Mouse (Mus musculus): ENCODE measurements around the gene Wdr82.
A peak's percentile ranks its signal among the peaks of the same experiment; 100 is the strongest.
"Not testable (repeated sequence)": the region's sequence is repeated elsewhere in the genome, so short reads cannot be mapped to it uniquely, and the experiment has no call there.

Wdr82 gene

GRCm38 (mm10) chr9:106160426-106160825 is 10.3 kb upstream of the Wdr82 start:
- no peak for DNase-seq (ENCODE audit: low read depth, low spot score)

DNA sequence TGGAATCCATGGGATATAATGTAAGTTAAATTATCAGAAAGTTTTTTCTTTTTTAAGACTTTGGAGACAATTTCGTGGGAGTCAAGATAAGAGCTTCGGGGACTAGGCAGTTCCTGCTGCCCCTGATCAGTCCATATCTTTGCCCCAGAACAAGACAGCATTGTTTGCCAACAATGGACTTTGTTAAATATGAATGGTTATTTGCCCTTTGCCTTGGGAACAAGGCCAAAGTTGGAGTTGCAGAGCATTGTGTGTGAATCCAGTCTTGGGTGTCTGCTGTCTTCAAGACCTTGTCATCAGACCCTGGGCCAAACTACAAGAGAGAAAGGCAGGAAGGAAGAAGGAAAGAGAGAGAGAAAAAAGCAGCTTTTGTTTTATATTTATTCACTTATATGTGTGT is 4.0 kb upstream of the Wdr82 start:
- no peak for DNase-seq (ENCODE audit: low read depth, low spot score)

DNA sequence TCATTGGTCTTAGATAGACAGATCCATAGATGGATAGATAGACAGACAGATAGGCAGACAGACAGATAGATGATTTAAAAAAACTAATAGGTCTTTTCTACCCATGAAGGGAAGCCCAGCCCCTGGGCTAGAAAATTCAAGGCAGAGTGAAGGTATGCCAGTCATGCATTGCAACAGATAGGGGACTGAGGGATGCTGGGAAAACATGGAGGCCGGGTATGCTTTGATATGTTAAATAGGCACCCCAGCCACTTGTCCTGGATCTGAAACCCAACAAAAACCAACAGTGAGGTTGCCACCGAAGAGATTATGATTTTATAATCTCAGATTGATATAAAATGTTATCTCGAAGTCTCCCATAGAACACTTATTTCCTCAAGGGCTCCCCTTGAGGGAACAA is 3.5 kb upstream of the Wdr82 start:
- peak; percentile 82 for DNase-seq (ENCODE audit: low read depth, low spot score)

- DNase-seq (ENCODE audit: low read depth, low spot score) = peak; percentile 81
Measured at GRCm38 (mm10) chr9:106167703-106168102, 3.0 kb upstream of the Wdr82 start.

- not testable (repeated sequence) for DNase-seq (ENCODE audit: low read depth, low spot score)
Measured at GRCm38 (mm10) chr9:106169006-106169405, 1.7 kb upstream of the Wdr82 start.

DNA sequence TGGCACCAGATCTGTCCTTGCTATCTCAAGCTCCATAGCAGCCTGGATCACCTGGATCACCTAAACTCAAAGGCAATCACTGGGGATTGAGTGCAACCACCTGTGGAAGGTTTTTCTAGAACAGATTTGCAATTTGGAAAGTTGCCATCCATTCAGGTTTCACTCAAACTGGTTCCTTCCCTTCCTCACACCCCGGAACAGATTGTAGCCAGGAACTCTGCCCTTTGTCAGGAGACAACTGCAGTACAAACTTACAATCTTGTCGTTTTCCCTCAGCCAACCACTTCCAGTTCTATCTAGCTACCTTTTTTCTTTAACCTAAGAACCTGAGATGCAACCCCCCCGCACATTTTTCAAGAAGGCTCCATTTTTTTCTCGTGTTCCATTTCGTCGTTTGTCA is 811 bp upstream of the Wdr82 start:
- DNase-seq (ENCODE audit: low read depth, low spot score) = no peak

DNA sequence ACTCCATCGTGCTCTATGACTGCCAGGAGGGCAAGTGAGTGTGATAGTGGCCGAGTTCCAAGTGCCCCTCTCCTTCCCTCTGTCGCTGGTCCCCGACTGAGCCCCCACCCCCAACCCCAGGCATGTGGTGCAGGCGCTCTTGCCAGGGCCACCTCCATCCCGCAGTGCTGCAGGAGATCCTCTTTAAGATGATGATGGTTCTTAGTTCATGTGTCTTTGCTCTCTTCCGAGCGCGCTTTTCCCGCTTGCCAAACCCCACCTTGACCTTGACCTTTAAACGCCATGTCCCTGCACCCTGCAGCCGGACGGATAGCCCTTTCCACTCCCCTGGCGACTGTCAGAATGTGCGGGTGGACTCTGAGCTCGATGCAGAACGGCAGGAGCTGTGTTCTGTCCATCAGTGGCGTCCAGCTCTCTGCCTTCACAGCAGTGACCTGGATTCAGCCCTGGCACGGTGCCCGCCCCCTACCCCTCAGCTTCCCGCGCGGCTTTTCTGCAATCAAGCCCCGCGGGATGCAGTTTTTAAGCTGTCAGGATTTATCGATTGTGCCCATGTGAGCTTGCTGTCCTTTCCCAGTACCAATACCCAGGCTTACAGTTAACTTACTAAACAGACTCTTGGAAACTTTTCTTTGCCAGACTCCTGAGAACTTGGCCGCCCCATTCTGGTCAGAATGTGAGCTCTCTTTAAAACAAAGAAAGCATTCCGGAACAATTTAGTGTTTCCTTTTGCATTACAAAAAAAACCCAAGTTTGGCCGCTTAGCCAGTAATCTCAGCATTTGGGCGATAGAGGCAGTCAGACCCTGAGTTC is 824 bp downstream of the Wdr82 start:
- DNase-seq (ENCODE audit: low read depth, low spot score) = peak; percentile 87

DNA sequence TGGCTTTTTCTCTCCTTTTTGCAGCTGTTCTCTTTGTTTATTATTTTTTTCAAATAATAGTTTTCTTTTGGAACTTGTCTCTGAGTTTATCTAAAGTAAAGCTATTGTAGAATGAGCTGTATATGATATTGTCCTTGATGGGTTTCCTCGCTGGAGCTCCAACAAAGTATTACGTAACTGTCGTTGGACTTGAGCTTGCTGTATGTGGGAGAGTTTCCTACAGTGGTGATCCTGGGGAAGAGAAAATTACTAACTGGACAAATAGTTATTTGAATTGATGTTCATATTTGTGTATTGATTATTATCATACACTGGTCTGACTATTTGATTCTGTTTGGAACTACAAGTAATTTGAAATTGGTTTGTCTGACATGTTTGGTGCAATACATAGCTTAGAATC is 1.8 kb downstream of the Wdr82 start:
- DNase-seq (ENCODE audit: low read depth, low spot score) = no peak

DNA sequence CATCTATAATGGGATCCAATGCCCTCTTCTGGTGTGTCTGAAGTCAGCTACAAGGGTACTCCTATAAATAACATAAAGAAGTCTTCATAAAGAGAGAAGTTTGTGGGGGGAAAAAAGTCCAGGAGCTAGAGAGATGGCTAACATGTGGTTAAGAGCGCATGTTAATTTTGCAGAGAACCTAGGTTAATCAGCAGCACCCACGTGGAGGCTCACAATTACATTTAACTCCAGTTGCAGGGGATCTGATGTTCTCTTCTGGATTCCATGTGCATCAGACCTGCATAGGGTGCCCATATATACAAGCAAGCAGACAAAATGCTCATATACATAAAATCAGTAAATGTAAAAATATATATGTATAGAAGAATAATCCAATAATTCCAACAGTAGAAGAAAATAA is 2.6 kb downstream of the Wdr82 start:
- DNase-seq (ENCODE audit: low read depth, low spot score) = no peak

DNA sequence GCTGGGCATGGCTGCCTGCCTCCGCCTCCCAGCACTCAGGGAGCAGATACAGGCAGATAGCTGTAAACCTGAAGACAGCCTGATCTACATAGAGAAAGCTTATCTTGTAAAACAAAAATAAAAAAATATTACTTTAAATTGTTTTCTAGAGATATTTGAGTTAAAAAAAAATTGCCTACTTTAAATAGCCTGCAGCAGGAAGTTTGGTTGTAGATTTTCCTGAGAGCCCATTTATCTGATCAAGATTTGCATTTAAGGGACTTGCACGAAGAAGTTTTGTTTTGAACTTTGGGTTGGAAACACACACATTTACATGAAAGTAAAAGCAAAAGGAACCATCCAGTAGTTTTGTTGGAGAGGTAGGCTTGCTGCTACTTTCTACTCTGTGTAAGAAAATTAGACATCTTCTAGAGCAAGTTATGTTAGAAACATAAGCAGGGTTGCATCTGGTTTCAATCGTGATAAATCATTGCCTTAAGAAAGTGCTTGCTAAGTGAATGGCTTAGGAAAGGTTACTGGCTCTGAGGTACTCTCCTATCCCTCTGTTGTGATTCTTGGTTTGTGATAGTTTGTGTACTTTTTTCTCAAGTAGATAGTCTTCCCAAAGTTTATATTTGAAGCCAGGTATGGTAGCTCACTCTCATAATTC is 4.9 kb downstream of the Wdr82 start:
- no peak for DNase-seq (ENCODE audit: low read depth, low spot score)

DNA sequence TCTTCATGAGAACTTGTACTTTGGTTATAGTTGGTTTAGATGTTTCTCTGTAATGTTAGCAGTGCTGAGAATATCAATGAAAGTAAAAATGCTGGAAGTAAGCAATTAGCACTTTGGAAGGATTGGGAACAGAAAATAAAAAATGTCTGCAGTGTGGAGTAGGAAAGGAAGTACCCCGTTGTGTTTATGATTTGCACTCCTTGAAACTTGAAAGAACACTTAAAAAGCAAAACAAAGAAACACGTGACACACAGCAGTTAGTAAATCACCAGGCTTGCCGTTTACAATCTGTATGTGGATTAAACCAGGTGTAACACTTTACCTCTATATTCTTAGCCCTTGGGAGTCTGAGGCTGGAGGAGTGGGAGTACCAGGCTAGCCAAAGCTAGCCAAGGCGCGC is 6.0 kb downstream of the Wdr82 start:
- no peak for DNase-seq (ENCODE audit: low read depth, low spot score)

GRCm38 (mm10) chr9:106177799-106178198 is 7.1 kb downstream of the Wdr82 start:
- DNase-seq (ENCODE audit: low read depth, low spot score) = peak; percentile 78

DNA sequence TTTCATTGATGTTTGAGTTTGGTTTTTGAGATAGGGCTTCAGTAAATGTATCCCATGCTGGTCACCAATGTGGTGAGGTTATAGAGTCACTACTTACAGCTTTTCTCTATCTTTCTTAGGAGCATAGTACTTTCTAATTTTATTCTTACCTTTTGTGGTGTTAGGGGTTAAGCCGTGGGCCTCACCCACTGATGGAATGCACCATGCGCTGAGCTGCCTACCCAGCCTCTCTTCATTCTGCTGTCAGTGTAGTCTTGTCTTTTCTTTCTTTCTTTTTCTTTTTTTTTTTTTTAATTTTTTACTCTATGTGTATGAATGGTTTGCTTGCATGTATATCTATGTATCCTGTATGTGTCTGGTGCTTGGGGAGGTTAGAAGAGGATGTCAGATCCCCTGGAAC is 8.7 kb downstream of the Wdr82 start:
- peak; percentile 57 for DNase-seq (ENCODE audit: low read depth, low spot score)

DNA sequence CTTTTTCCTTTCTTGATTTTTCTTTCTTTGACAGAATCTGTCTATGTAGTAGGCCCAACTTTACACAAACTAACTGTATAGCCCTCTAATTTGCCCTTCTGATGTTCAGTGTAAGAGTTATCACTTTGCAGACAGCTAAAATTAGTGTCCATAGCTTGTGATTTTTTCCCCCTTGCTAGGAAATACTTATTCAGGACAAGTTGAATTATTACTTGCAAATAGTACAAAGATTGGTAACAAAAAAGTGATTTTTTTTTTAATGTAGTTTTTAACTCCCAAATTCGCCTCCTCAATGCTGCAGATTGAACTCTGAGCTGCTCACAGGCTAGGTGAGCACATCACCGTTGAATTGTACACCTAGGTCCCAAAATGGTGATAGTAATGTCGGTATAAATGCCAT is 9.2 kb downstream of the Wdr82 start:
- no peak for DNase-seq (ENCODE audit: low read depth, low spot score)

GRCm38 (mm10) chr9:106182146-106182545 is 11.4 kb downstream of the Wdr82 start:
- no peak for DNase-seq (ENCODE audit: low read depth, low spot score)

- DNase-seq (ENCODE audit: low read depth, low spot score) = no peak
Measured at GRCm38 (mm10) chr9:106183996-106184395, 13.3 kb downstream of the Wdr82 start.

GRCm38 (mm10) chr9:106191355-106191754 is 20.6 kb downstream of the Wdr82 start:
- DNase-seq (ENCODE audit: low read depth, low spot score) = peak; percentile 67

- DNase-seq (ENCODE audit: low read depth, low spot score) = no peak
Measured at GRCm38 (mm10) chr9:106192024-106192423, 21.3 kb downstream of the Wdr82 start.

- DNase-seq (ENCODE audit: low read depth, low spot score) = no peak
Measured at GRCm38 (mm10) chr9:106192998-106193397, 22.3 kb downstream of the Wdr82 start.

- no peak for DNase-seq (ENCODE audit: low read depth, low spot score)
Measured at GRCm38 (mm10) chr9:106193930-106194807, 23.4 kb downstream of the Wdr82 start.

- no peak for DNase-seq (ENCODE audit: low read depth, low spot score)
Measured at GRCm38 (mm10) chr9:106195693-106196092, 25.0 kb downstream of the Wdr82 start.

DNA sequence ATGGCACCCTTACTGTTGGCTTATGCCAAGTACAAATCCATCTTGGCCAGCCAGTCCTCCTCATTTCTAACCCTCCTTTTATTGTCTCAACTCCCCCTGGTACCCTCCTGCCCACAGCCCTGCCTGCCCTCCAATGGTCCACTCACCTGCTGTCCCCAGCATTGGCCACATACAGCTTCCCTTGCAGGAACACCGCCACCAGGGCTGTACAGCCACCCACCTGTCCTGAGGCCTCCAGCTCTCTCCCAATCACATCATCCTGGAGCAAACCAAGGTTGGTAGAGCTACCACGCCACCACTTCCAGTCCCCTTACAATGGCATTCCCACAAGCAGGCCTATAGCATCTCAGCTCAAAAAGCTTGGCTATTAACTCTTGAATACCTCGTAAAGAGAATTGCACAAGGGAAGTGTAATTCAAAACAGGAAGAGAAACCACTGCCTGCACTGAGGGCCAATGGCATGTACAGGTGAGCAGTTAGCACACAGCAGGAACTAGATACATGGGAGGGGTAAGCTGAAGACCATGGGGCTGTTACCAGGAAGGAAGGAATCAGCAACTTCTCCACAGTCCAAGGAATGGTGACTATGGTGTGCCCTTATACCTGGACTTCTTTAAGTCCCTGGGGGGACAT is 26.5 kb downstream of the Wdr82 start:
- no peak for DNase-seq (ENCODE audit: low read depth, low spot score)

Data from ZHBTc4 (cell line).